Mouse (Mus musculus) midbrain, embryonic 13.5 days (tissue): ENCODE measurements around the gene Rasal3. TPM values are rescaled to one million over a fixed set of nuclear protein-coding genes. Genes with fewer than 3 reads are reported as not detected.

Experiments
- ATAC-seq: fragments of 200-750 bp; cut with Nextera tagmentation; 2 replicates; pipeline ENCODE4 v1.8.0; 2017; ENCODE audit warnings: mild to moderate bottlenecking, moderate TSS enrichment, moderate library complexity
- H3K27ac ChIP-seq: fragments of 300-500 bp; sonication (generic); 2 replicates; pipeline ENCODE4 v1.5.1; 2015; ENCODE audit warnings: inconsistent platforms, mild to moderate bottlenecking, moderate library complexity
- H3K27me3 ChIP-seq: fragments of 300-500 bp; sonication (generic); 2 replicates; pipeline ENCODE4 v1.6.1; 2015; ENCODE audit warnings: mild to moderate bottlenecking, inconsistent platforms
- H3K36me3 ChIP-seq: fragments of 300-500 bp; sonication (generic); 2 replicates; pipeline ENCODE4 v1.6.1; 2015; ENCODE audit warnings: mild to moderate bottlenecking, inconsistent platforms
- H3K4me1 ChIP-seq: fragments of 300-500 bp; sonication (generic); replicated peaks from 2 replicates; pipeline ENCODE4 v1.6.1; 2015; ENCODE audit warnings: inconsistent platforms
- H3K4me2 ChIP-seq: fragments of 300-500 bp; sonication (generic); replicated peaks from 2 replicates; pipeline ENCODE4 v1.6.1; 2015; ENCODE audit warnings: moderate library complexity, mild to moderate bottlenecking, inconsistent platforms
- H3K4me3 ChIP-seq: fragments of 300-500 bp; sonication (generic); replicated peaks from 2 replicates; pipeline ENCODE4 v1.5.1; 2015; ENCODE audit warnings: mild to moderate bottlenecking, inconsistent platforms
- H3K9ac ChIP-seq: fragments of 300-500 bp; sonication (generic); replicated peaks from 2 replicates; pipeline ENCODE4 v1.6.1; 2015; ENCODE audit warnings: mild to moderate bottlenecking, inconsistent platforms
- H3K9me3 ChIP-seq: fragments of 300-500 bp; sonication (generic); 2 replicates; pipeline ENCODE4 v1.6.1; 2016; ENCODE audit warnings: mild to moderate bottlenecking, inconsistent platforms
- WGBS: fragments of 180-500 bp; shearing (Covaris S2); methylation state at CpG from one replicate; pipeline ENCODE4 v1.1.7; 2015; 5-methylcytosine and 5-hydroxymethylcytosine counted together
- polyA plus RNA-seq: library from polyadenylated mRNA; unstranded; fragments of >200 nt; fragmentation: Nextera tagmentation; extraction: Ambion mirVana; gene quantifications from 2 replicates; pipeline ENCODE4 v1.2.1, GENCODE M21; 2015

The Rasal3 gene
- polyA plus RNA-seq, 1 experiment from 2014 or later, result 0.54 TPM

DNA sequence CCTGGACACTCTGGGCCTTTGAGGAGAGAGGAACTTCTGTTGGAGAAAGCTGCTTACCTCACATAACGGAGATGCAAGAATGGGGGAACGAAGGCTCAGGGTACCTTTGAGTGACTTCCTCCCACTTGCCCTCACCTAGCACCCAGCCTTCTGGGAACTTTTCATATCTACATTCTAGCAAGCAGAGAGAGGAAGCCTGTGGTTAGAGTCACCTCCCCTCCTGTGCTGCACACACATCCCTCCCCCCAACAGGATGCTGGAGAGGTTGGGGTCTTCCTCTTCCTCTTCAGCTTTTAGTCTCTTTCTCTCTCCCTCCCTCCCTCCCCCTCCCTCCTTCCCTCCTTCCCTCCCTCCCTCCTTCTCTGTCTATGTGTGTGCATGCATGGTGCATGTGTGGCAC, 20.7 kb upstream of the Rasal3 start, which contains the start of gene Pglyrp2:
TSS of gene Pglyrp2 (minus strand) at position 134 of the 400 bp plus-strand sequence.
- Histone ChIP-seq H3K36me3 (no peaks in the 10 kb centered on the region), H3K4me2 (no peak within 1 kb of the TSS), H3K4me3 (no peak within 1 kb of the TSS), H3K27me3 (no peaks in the 10 kb centered on the region), H3K9ac (no peak within 1 kb of the TSS), H3K9me3 (no peaks in the 10 kb centered on the region), H3K4me1 (no peaks in the 10 kb centered on the region), H3K27ac (no peak within 1 kb of the TSS)
- 92% methylated on average over 2 of the region's 2 CpGs for WGBS
- no peak for ATAC-seq

DNA sequence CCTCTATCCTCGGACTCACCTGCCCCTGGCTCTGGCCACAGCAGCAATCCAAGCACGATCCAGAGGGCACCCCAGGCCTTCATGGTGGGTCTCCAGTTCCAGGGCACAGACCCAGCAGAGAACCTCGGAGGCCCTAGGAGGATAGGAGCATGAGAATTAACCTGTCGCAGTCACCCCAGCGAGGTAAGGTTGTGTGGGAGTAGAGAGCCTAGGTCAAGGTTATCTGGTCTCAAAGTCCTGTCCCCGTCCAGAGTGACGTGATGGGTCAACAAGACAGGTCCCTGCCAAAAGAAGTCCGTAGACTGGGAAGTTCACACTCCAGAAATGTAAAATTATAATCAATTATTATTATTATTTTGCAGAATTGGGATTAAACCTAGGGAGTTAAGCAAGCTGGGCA, 17.4 kb upstream of the Rasal3 start:
- no peak overlapping the region for H3K4me3 ChIP-seq
- 87% methylated on average over 8 of the region's 8 CpGs for WGBS
- no peak for ATAC-seq

DNA sequence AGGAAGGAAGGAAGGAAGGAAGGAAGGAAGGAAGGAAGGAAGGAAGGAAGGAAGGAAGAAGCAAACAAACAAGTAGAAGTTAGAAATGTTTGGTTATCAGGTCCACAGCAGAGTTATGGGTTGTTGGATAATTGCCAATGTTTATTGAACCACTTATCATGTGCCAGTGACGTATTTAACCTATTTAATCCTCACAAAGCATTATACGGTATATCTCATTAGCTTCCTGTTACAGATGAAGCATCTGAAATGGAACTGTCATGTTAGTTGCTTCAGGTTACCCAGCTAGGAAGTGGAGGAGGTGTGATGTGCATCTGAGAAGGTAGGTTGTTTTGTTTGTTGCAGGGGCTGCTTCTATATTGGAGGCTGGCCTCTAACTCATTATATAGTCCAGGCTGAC, 16.6 kb upstream of the Rasal3 start:
- no peak overlapping the region for H3K27ac ChIP-seq
- H3K9ac ChIP-seq, result no peak overlapping the region
- no peak for ATAC-seq
- peaks cover 11% of the 10 kb centered on the region for H3K27me3 ChIP-seq
- 83% methylated on average over 2 of the region's 2 CpGs for WGBS
- H3K4me3 ChIP-seq, result no peak overlapping the region
- no peaks in the 10 kb centered on the region for H3K36me3 ChIP-seq
- H3K4me2 ChIP-seq, result no peak overlapping the region
- H3K4me1 ChIP-seq, result no peaks in the 10 kb centered on the region
- H3K9me3 ChIP-seq, result no peaks in the 10 kb centered on the region

More for the DNA sequence above, 17.4 kb upstream of the Rasal3 start:
- no peak overlapping the region for H3K27ac ChIP-seq
- no peaks in the 10 kb centered on the region for H3K4me1 ChIP-seq
- H3K36me3 ChIP-seq, result no peaks in the 10 kb centered on the region
- no peaks in the 10 kb centered on the region for H3K9me3 ChIP-seq
- H3K27me3 ChIP-seq, result peaks cover 9% of the 10 kb centered on the region
- H3K9ac ChIP-seq, result no peak overlapping the region
- H3K4me2 ChIP-seq, result no peak overlapping the region

DNA sequence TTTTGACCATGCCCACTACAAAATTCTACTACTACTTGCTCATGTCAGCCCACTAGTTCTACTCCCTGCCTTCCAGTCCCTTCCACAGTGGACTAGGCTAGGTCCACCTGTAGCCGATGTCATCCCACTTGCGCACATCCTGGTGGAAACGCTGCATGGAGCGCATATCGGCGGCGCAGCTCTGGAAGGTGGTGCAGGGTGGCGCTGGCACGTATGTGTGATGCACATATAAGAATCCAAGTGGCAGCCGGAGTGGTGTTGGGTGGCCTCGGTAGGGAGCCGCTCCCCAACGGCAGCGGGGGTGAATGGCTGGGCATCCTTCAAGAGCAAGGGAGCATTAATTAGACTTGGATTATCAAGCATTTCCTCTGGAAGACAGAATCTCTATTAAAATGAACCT, 13.4 kb upstream of the Rasal3 start:
- Histone ChIP-seq H3K9me3 (no peaks in the 10 kb centered on the region), H3K36me3 (no peaks in the 10 kb centered on the region), H3K4me1 (no peaks in the 10 kb centered on the region), H3K9ac (no peak overlapping the region), H3K4me2 (no peak overlapping the region), H3K4me3 (no peak overlapping the region), H3K27me3 (peaks cover 11% of the 10 kb centered on the region), H3K27ac (no peak overlapping the region)
- 95% methylated on average over 14 of the region's 14 CpGs for WGBS
- no peak for ATAC-seq

DNA sequence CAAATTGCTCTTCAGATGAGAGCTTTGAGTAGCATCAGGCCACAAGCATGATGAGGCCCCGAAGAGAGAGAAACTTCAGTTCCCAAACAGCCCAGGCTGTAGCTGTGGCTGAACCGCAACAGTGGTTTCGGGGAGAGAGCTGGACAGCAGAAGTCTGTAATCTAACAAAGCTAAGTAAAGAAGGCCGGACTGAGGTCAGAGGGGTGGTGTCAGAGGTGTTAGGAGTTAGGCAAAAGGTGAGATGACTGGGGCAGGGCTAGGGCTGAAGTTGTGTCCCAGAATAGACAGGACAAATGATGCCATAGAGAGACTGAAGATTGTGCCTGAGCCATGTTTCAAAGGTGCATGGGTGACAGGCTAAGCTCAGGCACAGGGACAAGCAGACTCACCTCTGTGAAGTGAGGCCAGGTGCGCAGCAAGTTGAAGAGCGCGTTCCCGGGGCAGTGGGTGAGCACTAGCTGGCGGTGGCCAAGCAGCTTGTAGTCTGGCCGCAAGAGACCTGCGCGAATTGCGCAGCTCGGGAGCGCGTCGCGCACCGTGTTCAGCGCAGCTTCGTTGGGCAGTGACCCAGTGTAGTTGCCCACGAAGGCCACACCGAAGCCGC, 12.1 kb upstream of the Rasal3 start:
- Histone ChIP-seq H3K4me1 (no peaks in the 10 kb centered on the region), H3K9ac (no peak overlapping the region), H3K9me3 (no peaks in the 10 kb centered on the region), H3K27ac (no peak overlapping the region), H3K4me2 (no peak overlapping the region), H3K36me3 (no peaks in the 10 kb centered on the region), H3K27me3 (peaks cover 11% of the 10 kb centered on the region), H3K4me3 (no peak overlapping the region)
- no peak for ATAC-seq
- 54% methylated on average over 24 of the region's 24 CpGs for WGBS

DNA sequence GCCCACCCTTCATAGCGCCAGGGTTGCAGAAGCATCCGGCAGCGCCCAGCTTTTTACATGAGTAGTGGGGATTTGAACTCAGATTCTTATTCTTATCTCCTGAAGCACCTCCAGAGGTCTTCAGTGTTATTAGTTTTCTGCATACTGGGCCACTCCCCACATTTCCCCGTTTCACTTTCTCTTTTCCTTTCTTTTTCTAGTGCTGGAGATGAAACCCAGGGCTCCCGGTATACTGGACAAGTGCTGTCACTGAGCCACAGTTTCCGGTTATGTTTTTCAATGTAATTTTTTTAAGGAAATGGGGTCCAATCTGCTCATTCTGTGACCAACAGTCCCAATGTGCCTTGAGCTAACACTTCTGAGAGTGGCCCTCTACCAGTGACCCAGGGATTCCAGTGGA, 8.5 kb upstream of the Rasal3 start:
- Histone ChIP-seq H3K9ac (no peak overlapping the region), H3K36me3 (no peaks in the 10 kb centered on the region), H3K27ac (no peak overlapping the region), H3K4me2 (no peak overlapping the region), H3K4me1 (no peaks in the 10 kb centered on the region), H3K27me3 (peaks cover 11% of the 10 kb centered on the region), H3K4me3 (no peak overlapping the region), H3K9me3 (no peaks in the 10 kb centered on the region)
- 88% methylated on average over 6 of the region's 6 CpGs for WGBS
- no peak for ATAC-seq

DNA sequence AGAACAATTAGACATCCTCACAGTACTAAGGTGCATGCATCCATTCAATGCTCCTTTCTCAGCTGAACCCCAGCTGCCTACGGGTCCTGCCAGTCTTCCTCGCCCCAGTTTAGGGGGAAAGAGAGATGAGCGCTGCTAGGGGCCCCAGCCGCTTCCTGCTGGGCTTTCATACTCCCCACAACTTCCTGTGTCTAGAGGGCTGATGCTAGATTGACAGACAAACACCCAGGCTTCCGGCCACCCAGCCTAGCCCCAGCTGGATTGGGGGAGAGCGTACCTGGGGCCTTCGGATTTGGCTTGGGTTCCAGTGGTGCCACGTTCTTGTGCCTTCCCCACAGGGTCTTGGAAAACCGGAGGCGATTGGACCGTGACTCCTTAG, 615 bp downstream of the Rasal3 start:
- Histone ChIP-seq H3K27ac (no peak overlapping the region), H3K4me3 (no peak overlapping the region), H3K4me1 (no peaks in the 10 kb centered on the region), H3K36me3 (no peaks in the 10 kb centered on the region), H3K4me2 (no peak overlapping the region), H3K9me3 (no peaks in the 10 kb centered on the region), H3K9ac (no peak overlapping the region), H3K27me3 (peaks cover 17% of the 10 kb centered on the region)
- 80% methylated on average over 11 of the region's 11 CpGs for WGBS
- ATAC-seq, result no peak

DNA sequence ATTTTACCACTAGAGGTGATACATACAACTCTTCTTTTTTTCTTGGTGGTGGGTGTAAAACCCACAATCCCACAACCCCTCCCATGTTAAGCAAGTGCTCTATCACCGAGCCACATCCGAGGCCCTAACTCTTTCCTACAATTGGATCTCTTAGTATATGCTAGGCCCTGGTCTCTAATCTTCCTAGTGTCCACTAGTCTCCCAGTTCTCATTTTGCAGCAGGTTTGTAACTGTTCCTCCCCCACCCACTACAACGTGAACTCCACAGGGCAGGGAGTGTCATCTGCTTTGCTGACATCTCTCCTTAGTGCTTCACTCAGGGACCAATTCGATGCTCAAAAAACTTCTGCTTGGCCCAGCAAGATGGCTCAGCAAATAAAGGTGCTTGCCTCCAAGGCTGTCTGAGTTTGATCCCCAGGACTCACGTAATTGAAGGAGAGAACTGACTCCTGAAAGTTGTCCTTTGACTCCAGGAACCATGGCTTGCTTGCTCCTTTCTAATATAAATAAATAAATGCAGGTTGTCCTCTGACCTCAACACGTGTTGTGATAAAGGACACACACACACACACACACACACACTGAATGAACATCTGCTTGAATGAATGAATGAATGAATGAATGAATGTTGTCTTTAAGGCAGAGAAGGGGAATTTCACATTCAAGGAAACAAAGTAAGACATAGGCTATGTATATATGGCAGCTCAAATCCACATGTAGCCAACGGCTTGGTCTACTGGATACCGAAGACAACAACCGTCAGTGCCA, 1.2 kb downstream of the Rasal3 start:
- H3K4me3 ChIP-seq, result no peak overlapping the region

DNA sequence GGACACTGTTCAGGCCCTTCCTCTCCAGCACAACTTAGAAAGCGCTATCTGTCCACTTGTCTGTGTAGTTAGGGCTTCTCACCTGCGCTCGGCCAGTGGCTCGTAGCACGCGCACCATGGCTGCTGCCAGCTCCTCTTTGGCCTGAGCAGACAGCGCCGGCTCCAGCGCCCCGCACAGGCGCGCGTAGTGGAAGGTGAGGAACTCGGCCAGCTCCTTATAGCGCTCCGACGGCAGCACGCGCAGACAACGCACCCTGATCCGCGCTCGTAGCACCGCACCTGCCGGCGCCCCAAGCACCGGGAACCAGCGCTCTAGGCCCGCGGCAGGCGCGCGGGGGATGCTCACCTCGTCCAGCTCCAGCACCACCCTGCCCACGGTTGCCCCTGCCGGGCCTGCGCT, 7.1 kb downstream of the Rasal3 start:
- Histone ChIP-seq H3K27ac (no peak overlapping the region), H3K36me3 (no peaks in the 10 kb centered on the region), H3K9me3 (no peaks in the 10 kb centered on the region), H3K4me3 (peak overlapping the region; percentile 12), H3K4me1 (0 out of 2 replicates have a peak, but pooled peaks cover 7% of the 10 kb centered on the region), H3K4me2 (peak overlapping the region; percentile 35), H3K27me3 (peaks cover 82% of the 10 kb centered on the region), H3K9ac (no peak overlapping the region)
- no peak for ATAC-seq
- 5% methylated on average over 37 of the region's 37 CpGs for WGBS

More for the DNA sequence above, 1.2 kb downstream of the Rasal3 start:
- WGBS, result 87% methylated on average over 9 of the region's 9 CpGs
- no peaks in the 10 kb centered on the region for H3K4me1 ChIP-seq
- H3K27me3 ChIP-seq, result peaks cover 23% of the 10 kb centered on the region
- ATAC-seq, result no peak
- H3K36me3 ChIP-seq, result no peaks in the 10 kb centered on the region
- no peak overlapping the region for H3K4me2 ChIP-seq
- H3K27ac ChIP-seq, result no peak overlapping the region
- H3K9me3 ChIP-seq, result no peaks in the 10 kb centered on the region
- no peak overlapping the region for H3K9ac ChIP-seq

DNA sequence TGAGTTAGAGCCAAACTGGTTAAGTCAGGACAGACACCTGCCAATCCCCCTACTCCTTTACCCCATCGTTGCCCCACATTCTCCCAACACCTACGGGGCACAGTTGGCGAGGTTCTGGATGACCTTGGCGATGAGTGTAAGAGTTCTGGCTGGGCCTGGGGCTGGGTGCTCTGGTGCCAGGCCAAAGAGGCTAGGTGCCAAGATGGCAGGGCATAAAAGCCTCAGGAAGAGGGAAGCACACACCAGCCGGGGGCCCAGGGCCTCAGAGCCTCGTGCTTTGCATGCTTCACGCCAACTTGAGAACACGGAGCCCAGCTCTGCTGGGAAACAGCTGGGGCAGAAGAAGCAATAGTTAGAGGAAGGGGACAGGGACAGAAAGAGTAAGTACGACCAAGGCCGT, 9.4 kb downstream of the Rasal3 start:
- H3K9ac ChIP-seq, result no peak overlapping the region
- peaks cover 84% of the 10 kb centered on the region for H3K27me3 ChIP-seq
- WGBS, result 90% methylated on average over 10 of the region's 10 CpGs
- ATAC-seq, result no peak
- no peaks in the 10 kb centered on the region for H3K9me3 ChIP-seq
- H3K4me2 ChIP-seq, result no peak overlapping the region
- H3K27ac ChIP-seq, result no peak overlapping the region
- H3K4me1 ChIP-seq, result 0 out of 2 replicates have a peak, but pooled peaks cover 7% of the 10 kb centered on the region
- H3K36me3 ChIP-seq, result no peaks in the 10 kb centered on the region
- H3K4me3 ChIP-seq, result no peak overlapping the region

DNA sequence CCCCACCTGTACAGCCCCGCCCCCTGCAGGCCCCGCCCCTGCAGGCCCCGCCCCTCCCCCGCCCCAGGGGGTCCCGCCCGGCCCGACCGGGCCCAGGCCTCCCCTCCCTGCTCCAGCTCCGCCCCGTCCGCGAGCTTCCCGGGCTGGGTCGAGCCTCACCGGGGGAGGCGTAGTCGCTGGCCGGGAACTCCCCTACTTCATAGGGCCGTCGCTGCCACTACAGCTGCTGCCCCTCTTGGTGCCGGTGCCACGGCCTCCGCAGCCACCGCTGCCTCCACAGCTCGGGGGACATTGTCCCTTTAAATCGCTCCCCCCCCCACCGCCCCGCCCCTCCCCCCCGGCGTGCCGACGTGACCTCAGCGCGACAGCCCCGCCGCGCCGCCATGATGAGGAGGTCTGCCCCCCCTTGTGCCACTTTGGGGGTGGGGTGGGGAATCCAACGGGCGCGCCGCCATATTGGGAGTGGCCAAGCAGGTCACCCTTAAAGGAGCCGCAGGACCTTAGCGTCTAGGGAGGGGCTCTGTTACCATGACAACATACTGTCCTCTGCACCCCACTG, 14.2 kb downstream of the Rasal3 start, which contains the start of gene Wiz:
TSS of gene Wiz (minus strand) at position 339 of the 559 bp plus-strand sequence.
- Histone ChIP-seq H3K4me1 (peaks cover 21% of the 10 kb centered on the region), H3K27me3 (peaks cover 36% of the 10 kb centered on the region), H3K9ac (peak within 1 kb of the TSS; percentile 91), H3K4me2 (peak within 1 kb of the TSS; percentile 92), H3K9me3 (no peaks in the 10 kb centered on the region), H3K36me3 (peaks cover 29% of the 10 kb centered on the region), H3K27ac (peak within 1 kb of the TSS; percentile 82), H3K4me3 (peak within 1 kb of the TSS; percentile 84)
- peak; percentile 90 for ATAC-seq
- WGBS, result 0% methylated on average over 18 of the region's 44 CpGs

DNA sequence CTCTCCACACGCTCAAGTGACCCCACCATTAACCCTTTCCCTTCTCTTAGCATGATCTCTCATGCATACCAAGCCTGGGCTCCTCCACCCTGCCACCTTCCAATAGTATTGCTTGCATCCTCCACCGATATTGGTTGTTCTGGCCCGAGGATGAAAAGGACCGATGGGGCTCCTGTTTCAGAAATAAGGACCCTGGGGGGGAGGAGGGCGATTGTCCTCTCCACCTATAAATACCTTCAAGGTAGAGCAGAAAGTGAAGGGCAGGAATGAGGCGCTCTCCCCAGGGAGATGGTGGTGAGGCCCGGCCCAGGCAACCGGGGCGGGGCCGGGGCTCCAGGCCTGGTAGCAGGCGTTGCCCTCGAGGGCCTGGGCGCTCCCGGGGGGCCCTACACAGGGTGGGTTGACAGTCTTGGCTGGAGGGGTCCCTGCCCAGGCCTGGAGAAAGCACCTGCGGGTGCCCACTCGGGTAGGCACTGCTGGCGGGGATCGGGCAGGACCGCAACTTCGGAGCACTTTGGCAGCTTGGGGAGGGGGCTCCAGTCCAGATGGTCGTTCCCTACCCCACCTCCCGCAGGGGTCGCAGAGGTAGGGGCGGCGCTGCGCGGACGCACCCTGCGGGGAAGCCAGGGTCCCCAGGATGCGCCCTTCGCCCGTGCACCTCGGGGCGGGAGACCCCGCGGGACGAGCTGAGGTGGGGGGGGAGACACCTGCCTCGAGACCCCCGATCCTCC, 14.8 kb downstream of the Rasal3 start:
- under 1% methylated on average over 32 of the region's 39 CpGs for WGBS
- no peaks in the 10 kb centered on the region for H3K9me3 ChIP-seq
- peaks cover 21% of the 10 kb centered on the region for H3K4me1 ChIP-seq
- ATAC-seq, result peak; percentile 75
- H3K9ac ChIP-seq, result peak overlapping the region; percentile 91
- H3K4me3 ChIP-seq, result peak overlapping the region; percentile 84
- H3K27me3 ChIP-seq, result peaks cover 30% of the 10 kb centered on the region
- H3K27ac ChIP-seq, result peak overlapping the region; percentile 82
- peak overlapping the region; percentile 92 for H3K4me2 ChIP-seq
- peaks cover 35% of the 10 kb centered on the region for H3K36me3 ChIP-seq
